Mouse (Mus musculus): Measurements from ENCODE around the gene Mmp19.
A peak's percentile ranks its signal among the peaks of the same experiment; 100 is the strongest.

- TF ChIP-seq USF1 (IDR thresholded peaks at IDR 0.05; ENCODE audit: low read depth, low read length), result no peak
- no peak for TF ChIP-seq ELF1 (IDR thresholded peaks at IDR 0.05; ENCODE audit: low read depth, low read length)
- peak in 1 of 3 experiments; percentile 44; a peak in 2 of 6 replicates for TF ChIP-seq CTCF (IDR thresholded peaks at IDR 0.05 in 2 of 3, conservative IDR thresholded peaks at IDR 0.05 in 1 of 3; ENCODE audit: control insufficient read depth in 1 of 3, insufficient read depth in 1 of 3, low read depth in 2 of 3, low read length in 3 of 3, poor library complexity in 1 of 3, severe bottlenecking in 1 of 3)
- TF ChIP-seq SMC3 (IDR thresholded peaks at IDR 0.05; ENCODE audit: low read depth, low read length), result peak; percentile 29; the same call in 1 of the 2 replicates
- no peak for TF ChIP-seq EP300 (IDR thresholded peaks at IDR 0.05; ENCODE audit: low read depth in 1 of 2, low read length in 2 of 2)
- TF ChIP-seq SIN3A (IDR thresholded peaks at IDR 0.05; ENCODE audit: low read length), result no peak
Measured at GRCm38 (mm10) chr10:128792041-128792440, 1.3 kb downstream of the Mmp19 start.

All from MEL (cell line).